Mouse (Mus musculus) liver, embryonic 16.5 days (tissue): ENCODE data around the gene 4632433K11Rik. TPM values are rescaled to one million over a fixed set of nuclear protein-coding genes. Genes with fewer than 3 reads are reported as not detected.
"Not testable (repeated sequence)": the region's sequence is repeated elsewhere in the genome, so short reads cannot be mapped to it uniquely, and the experiment has no call there.

ENCODE experiments used
- ATAC-seq: fragments of 200-750 bp; cut with Nextera tagmentation; 2 replicates; pipeline ENCODE4 v1.8.0; 2017; ENCODE audit warnings: low read depth, mild to moderate bottlenecking, moderate number of reproducible peaks, moderate library complexity
- H3K27ac ChIP-seq: fragments of 300-500 bp; sonication (generic); 2 replicates; pipeline ENCODE4 v1.5.1; 2014; ENCODE audit warnings: mild to moderate bottlenecking, low read length
- H3K27me3 ChIP-seq: fragments of 300-500 bp; sonication (generic); 2 replicates; pipeline ENCODE4 v1.6.1; 2014; ENCODE audit warnings: low read depth, low read length, mixed read lengths; ENCODE audit not compliant: control insufficient read depth, insufficient read depth
- H3K36me3 ChIP-seq: fragments of 300-500 bp; sonication (generic); 2 replicates; pipeline ENCODE4 v1.6.1; 2014; ENCODE audit warnings: mild to moderate bottlenecking; ENCODE audit not compliant: control insufficient read depth, insufficient read depth
- H3K4me1 ChIP-seq: fragments of 300-500 bp; sonication (generic); 2 replicates; pipeline ENCODE4 v1.6.1; 2014; ENCODE audit warnings: low read depth, low read length, mixed read lengths; ENCODE audit not compliant: control insufficient read depth
- H3K4me2 ChIP-seq: fragments of 300-500 bp; sonication (generic); 2 replicates; pipeline ENCODE4 v1.6.1; 2014; ENCODE audit warnings: low read depth, low read length, mixed read lengths
- H3K4me3 ChIP-seq: fragments of 300-500 bp; sonication (generic); 2 replicates; pipeline ENCODE4 v1.5.1; 2014; ENCODE audit warnings: low read depth, mild to moderate bottlenecking, low read length
- H3K9ac ChIP-seq: fragments of 300-500 bp; sonication (generic); 2 replicates; pipeline ENCODE4 v1.6.1; 2014; ENCODE audit warnings: low read depth, low read length
- H3K9me3 ChIP-seq: fragments of 300-500 bp; sonication (generic); replicated peaks from 2 replicates; pipeline ENCODE4 v1.6.1; 2016; ENCODE audit warnings: low read length; ENCODE audit not compliant: control insufficient read depth
- WGBS: fragments of 180-500 bp; shearing (Covaris S2); extraction: QIAGEN DNeasy Blood & Tissue Kit; methylation state at CpG from one replicate; pipeline ENCODE4 v1.1.7; 2014; ENCODE audit not compliant: insufficient replicate concordance; 5-methylcytosine and 5-hydroxymethylcytosine counted together
- polyA plus RNA-seq: library from polyadenylated mRNA; unstranded; fragments of >200 nt; fragmentation: Nextera tagmentation; extraction: Ambion mirVana; gene quantifications from 2 replicates; pipeline ENCODE4 v1.2.1, GENCODE M21; 2015

The 4632433K11Rik gene
- polyA plus RNA-seq, 1 experiment from 2014 or later = not detected

DNA sequence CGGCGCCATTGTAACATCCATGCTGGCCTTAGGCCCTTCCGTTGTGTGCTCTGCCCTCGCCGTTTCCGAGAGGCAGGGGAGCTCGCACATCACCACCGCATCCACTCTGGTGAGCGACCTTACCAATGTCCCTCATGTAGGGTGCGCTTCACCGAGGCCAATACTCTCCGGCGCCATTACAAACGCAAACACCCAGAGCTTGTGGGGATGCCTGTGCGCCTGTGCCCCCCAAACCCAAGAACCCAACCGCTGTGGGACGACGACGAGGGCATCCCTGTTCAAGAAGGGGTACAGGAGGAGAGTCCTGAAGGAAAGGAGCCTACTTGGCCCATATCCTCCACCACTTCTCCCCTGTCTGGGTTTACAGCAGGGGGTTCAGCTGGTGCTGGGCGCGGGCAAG, 16.0 kb upstream of the 4632433K11Rik start:
- Histone ChIP-seq H3K27ac (no peak overlapping the region), H3K27me3 (no peaks in the 10 kb centered on the region), H3K4me3 (no peak overlapping the region), H3K36me3 (peaks cover 13% of the 10 kb centered on the region), H3K9ac (no peak overlapping the region), H3K9me3 (no peaks in the 10 kb centered on the region), H3K4me2 (no peak overlapping the region), H3K4me1 (peaks cover 38% of the 10 kb centered on the region)
- 90% methylated on average over 21 of the region's 21 CpGs for WGBS
- ATAC-seq = no peak

DNA sequence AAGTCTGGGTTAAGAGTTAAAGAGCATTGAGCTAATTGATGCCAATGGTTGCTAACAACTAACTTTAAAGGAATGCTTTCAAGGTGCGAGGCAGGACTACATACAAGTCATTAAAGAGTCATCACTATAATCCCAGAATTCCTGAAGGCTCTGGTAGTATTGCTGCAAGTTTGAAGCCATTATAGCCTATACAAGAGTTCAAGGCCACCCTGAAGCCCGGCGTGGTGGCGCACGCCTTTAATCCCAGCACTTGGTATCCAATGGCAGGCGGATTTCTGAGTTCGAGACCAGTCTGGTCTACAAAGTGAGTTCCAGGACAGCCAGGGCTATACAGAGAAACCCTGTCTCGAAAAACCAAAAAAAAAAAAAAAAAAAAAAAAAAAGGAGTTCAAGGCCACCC, 14.3 kb upstream of the 4632433K11Rik start:
- peak overlapping the region; percentile 78 for H3K4me2 ChIP-seq
- H3K36me3 ChIP-seq = peaks cover 13% of the 10 kb centered on the region
- peak overlapping the region; percentile 96 for H3K9ac ChIP-seq
- peak overlapping the region; percentile 96 for H3K27ac ChIP-seq
- peaks cover 30% of the 10 kb centered on the region for H3K4me1 ChIP-seq
- 26% methylated on average over 8 of the region's 8 CpGs for WGBS
- not testable (repeated sequence) for H3K27me3 ChIP-seq, H3K9me3 ChIP-seq, ATAC-seq
- H3K4me3 ChIP-seq = peak overlapping the region; percentile 87

- peak within 1 kb of the TSS; percentile 96 for H3K27ac ChIP-seq
- peak; percentile 86 for ATAC-seq
- H3K9ac ChIP-seq = peak within 1 kb of the TSS; percentile 96
- H3K27me3 ChIP-seq = no peaks in the 10 kb centered on the region
- H3K4me3 ChIP-seq = peak within 1 kb of the TSS; percentile 87
- under 1% methylated on average over 42 of the region's 49 CpGs for WGBS
- peaks cover 13% of the 10 kb centered on the region for H3K36me3 ChIP-seq
- H3K4me1 ChIP-seq = peaks cover 30% of the 10 kb centered on the region
- no peaks in the 10 kb centered on the region for H3K9me3 ChIP-seq
- H3K4me2 ChIP-seq = peak within 1 kb of the TSS; percentile 78
These were observed 13.8 kb upstream of the 4632433K11Rik start, which contains the start of the genes Zfp865 and Ccdc106 for GRCm38 (mm10) chr7:5020000-5020681. Gene Zfp865, plus strand, starts transcription at chr7:5020376. Gene Ccdc106, plus strand, starts transcription at chr7:5020553.

GRCm38 (mm10) chr7:5020685-5021084, 13.2 kb upstream of the 4632433K11Rik start:
- H3K4me3 ChIP-seq = peak overlapping the region; percentile 87
- WGBS = 0% methylated on average over 14 of the region's 15 CpGs
- ATAC-seq = peak; percentile 6

GRCm38 (mm10) chr7:5021197-5021596, 12.7 kb upstream of the 4632433K11Rik start:
- peak overlapping the region; percentile 96 for H3K9ac ChIP-seq
- H3K4me2 ChIP-seq = peak overlapping the region; percentile 78
- ATAC-seq = no peak
- H3K4me1 ChIP-seq = peaks cover 25% of the 10 kb centered on the region
- peak overlapping the region; percentile 87 for H3K4me3 ChIP-seq
- H3K27me3 ChIP-seq = no peaks in the 10 kb centered on the region
- peaks cover 13% of the 10 kb centered on the region for H3K36me3 ChIP-seq
- WGBS = 39% methylated on average over 5 of the region's 5 CpGs
- peak overlapping the region; percentile 96; the same call in 1 of the 2 replicates for H3K27ac ChIP-seq
- H3K9me3 ChIP-seq = no peaks in the 10 kb centered on the region

More at GRCm38 (mm10) chr7:5020685-5021084, 13.2 kb upstream of the 4632433K11Rik start:
- Histone ChIP-seq H3K27ac (peak overlapping the region; percentile 96), H3K27me3 (no peaks in the 10 kb centered on the region), H3K4me1 (peaks cover 30% of the 10 kb centered on the region), H3K36me3 (peaks cover 13% of the 10 kb centered on the region), H3K9ac (peak overlapping the region; percentile 96), H3K4me2 (peak overlapping the region; percentile 78), H3K9me3 (no peaks in the 10 kb centered on the region)

- WGBS = 89% methylated on average over 22 of the region's 22 CpGs
- ATAC-seq = no peak
- Histone ChIP-seq H3K9ac (no peak overlapping the region), H3K36me3 (peaks cover 43% of the 10 kb centered on the region), H3K4me3 (no peak overlapping the region), H3K4me1 (no peaks in the 10 kb centered on the region; the same call in 1 of the 2 replicates), H3K27ac (no peak overlapping the region), H3K9me3 (peaks cover 25% of the 10 kb centered on the region), H3K27me3 (no peaks in the 10 kb centered on the region), H3K4me2 (no peak overlapping the region)
These were observed 4.4 kb upstream of the 4632433K11Rik start for GRCm38 (mm10) chr7:5029543-5029942.

DNA sequence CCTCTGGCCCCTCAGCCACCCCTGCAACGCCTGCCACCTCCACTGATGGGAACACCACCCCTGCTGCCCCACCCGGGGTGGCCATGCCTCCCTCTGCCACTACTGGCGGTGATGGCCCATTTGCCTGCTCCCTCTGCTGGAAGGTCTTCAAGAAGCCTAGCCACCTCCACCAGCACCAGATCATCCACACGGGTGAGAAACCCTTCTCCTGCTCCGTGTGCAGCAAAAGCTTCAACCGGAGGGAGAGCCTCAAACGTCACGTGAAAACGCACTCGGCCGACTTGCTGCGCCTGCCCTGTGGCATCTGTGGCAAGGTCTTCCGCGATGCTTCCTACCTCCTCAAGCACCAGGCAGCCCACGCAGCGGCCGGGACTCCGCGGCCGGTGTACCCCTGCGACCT, 4.0 kb upstream of the 4632433K11Rik start:
- peaks cover 43% of the 10 kb centered on the region for H3K36me3 ChIP-seq
- H3K9ac ChIP-seq = no peak overlapping the region
- H3K4me2 ChIP-seq = no peak overlapping the region
- no peak overlapping the region for H3K27ac ChIP-seq
- no peak for ATAC-seq
- no peaks in the 10 kb centered on the region; the same call in 1 of the 2 replicates for H3K4me1 ChIP-seq
- H3K4me3 ChIP-seq = no peak overlapping the region
- H3K27me3 ChIP-seq = no peaks in the 10 kb centered on the region
- WGBS = 93% methylated on average over 21 of the region's 21 CpGs
- H3K9me3 ChIP-seq = peaks cover 25% of the 10 kb centered on the region

DNA sequence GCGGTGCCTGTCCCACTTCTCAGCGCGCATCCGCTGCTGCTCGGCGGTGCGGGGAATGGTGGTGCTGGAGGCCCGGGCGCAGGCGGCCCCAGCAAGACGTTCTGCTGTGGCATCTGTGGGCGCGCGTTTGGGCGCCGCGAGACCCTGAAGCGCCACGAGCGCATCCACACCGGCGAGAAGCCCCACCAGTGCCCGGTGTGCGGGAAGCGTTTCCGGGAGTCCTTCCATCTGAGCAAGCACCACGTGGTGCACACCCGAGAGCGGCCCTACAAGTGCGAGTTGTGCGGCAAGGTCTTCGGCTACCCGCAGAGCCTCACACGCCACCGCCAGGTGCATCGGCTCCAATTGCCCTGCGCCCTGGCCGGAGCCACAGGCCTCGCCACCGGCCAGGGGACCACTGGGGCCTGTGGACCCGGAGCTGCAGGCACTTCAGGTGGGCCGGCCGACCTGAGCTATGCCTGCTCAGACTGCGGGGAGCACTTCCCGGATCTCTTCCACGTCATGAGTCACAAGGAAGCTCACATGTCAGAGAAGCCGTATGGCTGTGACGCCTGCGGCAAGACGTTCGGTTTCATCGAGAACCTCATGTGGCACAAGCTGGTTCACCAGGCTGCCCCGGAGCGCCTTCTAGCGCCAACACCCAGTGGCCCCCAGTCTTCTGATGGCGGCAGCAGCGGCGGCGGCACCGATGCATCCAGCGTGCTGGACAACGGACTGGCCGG, 3.2 kb upstream of the 4632433K11Rik start:
- Histone ChIP-seq H3K4me2 (no peak overlapping the region), H3K4me3 (no peak overlapping the region), H3K9me3 (peaks cover 25% of the 10 kb centered on the region), H3K27ac (no peak overlapping the region), H3K27me3 (no peaks in the 10 kb centered on the region), H3K4me1 (no peaks in the 10 kb centered on the region; the same call in 1 of the 2 replicates), H3K9ac (no peak overlapping the region), H3K36me3 (peaks cover 43% of the 10 kb centered on the region)
- no peak for ATAC-seq
- WGBS = 91% methylated on average over 63 of the region's 63 CpGs

DNA sequence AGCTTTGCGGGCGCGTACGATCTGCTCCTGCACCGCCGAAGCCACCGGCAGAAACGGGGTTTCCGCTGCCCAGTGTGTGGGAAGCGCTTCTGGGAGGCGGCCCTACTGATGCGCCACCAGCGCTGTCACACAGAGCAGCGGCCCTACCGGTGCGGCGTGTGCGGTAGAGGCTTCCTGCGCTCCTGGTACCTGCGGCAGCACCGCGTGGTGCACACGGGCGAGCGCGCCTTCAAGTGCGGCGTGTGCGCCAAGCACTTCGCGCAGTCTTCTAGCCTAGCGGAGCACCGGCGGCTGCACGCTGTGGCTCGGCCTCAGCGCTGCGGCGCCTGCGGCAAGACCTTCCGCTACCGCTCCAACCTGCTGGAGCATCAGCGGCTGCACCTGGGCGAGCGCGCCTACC, 2.4 kb upstream of the 4632433K11Rik start:
- Histone ChIP-seq H3K9ac (no peak overlapping the region), H3K27me3 (no peaks in the 10 kb centered on the region), H3K4me1 (no peaks in the 10 kb centered on the region; the same call in 1 of the 2 replicates), H3K4me2 (no peak overlapping the region), H3K4me3 (no peak overlapping the region), H3K9me3 (peaks cover 25% of the 10 kb centered on the region), H3K36me3 (peaks cover 43% of the 10 kb centered on the region), H3K27ac (no peak overlapping the region)
- 92% methylated on average over 45 of the region's 46 CpGs for WGBS
- no peak for ATAC-seq
